Mouse (Mus musculus): Measurements from ENCODE around the gene Irf6.

Gene Irf6

GRCm38 (mm10) chr1:193156316-193157110 lies 3.6 kb downstream of the Irf6 start:
- CTCF ChIA-PET, result no interaction called here

GRCm38 (mm10) chr1:193157111-193157492 lies 4.2 kb downstream of the Irf6 start:
- CTCF ChIA-PET, result no interaction called here

- CTCF ChIA-PET, result no interaction called here
Measured at GRCm38 (mm10) chr1:193159163-193159562, 6.3 kb downstream of the Irf6 start.

GRCm38 (mm10) chr1:193159613-193160012 lies 6.7 kb downstream of the Irf6 start:
- CTCF ChIA-PET, result no interaction called here

- CTCF ChIA-PET, result no interaction called here
Measured at GRCm38 (mm10) chr1:193160317-193161032, 7.6 kb downstream of the Irf6 start.

GRCm38 (mm10) chr1:193167746-193168145 lies 14.8 kb downstream of the Irf6 start, which contains the start of gene A130010J15Rik:
TSS of gene A130010J15Rik (plus strand) at chr1:193168046.
- CTCF ChIA-PET, result no interaction called here

- CTCF ChIA-PET, result no interaction called here
Measured at GRCm38 (mm10) chr1:193169228-193169627, 16.3 kb downstream of the Irf6 start.

- CTCF ChIA-PET, result no interaction called here
Measured at GRCm38 (mm10) chr1:193169856-193170255, 16.9 kb downstream of the Irf6 start.

- CTCF ChIA-PET, result interaction anchor here (0.6 kb wide), 1 partner anchor 20 kb away, joined by 4 read pairs; no protein-coding TSS in a partner anchor
Measured at GRCm38 (mm10) chr1:193172991-193173809, 20.3 kb downstream of the Irf6 start.

GRCm38 (mm10) chr1:193173810-193174129 lies 20.9 kb downstream of the Irf6 start:
- CTCF ChIA-PET, result interaction anchor here (0.6 kb wide), 1 partner anchor 20 kb away, joined by 4 read pairs; no protein-coding TSS in a partner anchor

- CTCF ChIA-PET, result interaction anchor here (0.5 kb wide), 1 partner anchor 210 kb away, joined by 3 read pairs; no protein-coding TSS in a partner anchor
Measured at GRCm38 (mm10) chr1:193174143-193174733, 21.3 kb downstream of the Irf6 start.

GRCm38 (mm10) chr1:193181104-193181503 lies 28.2 kb downstream of the Irf6 start:
- CTCF ChIA-PET, result interaction anchor here (0.5 to 1.2 kb wide), 2 partner anchors 10 to 92 kb away, joined by 3 to 5 read pairs; partner anchors contain the start of gene G0s2

GRCm38 (mm10) chr1:193188257-193188656 lies 35.3 kb downstream of the Irf6 start:
- CTCF ChIA-PET, result interaction anchor here (0.6 to 1.0 kb wide), 2 partner anchors 10 to 12 kb away, joined by 3 read pairs; no protein-coding TSS in a partner anchor

- CTCF ChIA-PET, result interaction anchor here (1.0 kb wide), 1 partner anchor 11 kb away, joined by 3 read pairs; no protein-coding TSS in a partner anchor
Measured at GRCm38 (mm10) chr1:193189151-193189621, 36.3 kb downstream of the Irf6 start.

GRCm38 (mm10) chr1:193189771-193190170 lies 36.9 kb downstream of the Irf6 start:
- CTCF ChIA-PET, result interaction anchor here (0.6 kb wide), 1 partner anchor 13 kb away, joined by 3 read pairs; no protein-coding TSS in a partner anchor

GRCm38 (mm10) chr1:193191675-193192283 lies 38.9 kb downstream of the Irf6 start:
- CTCF ChIA-PET, result no interaction called here

- CTCF ChIA-PET, result interaction anchor here (0.7 kb wide), 1 partner anchor 68 kb away, joined by 17 read pairs; no protein-coding TSS in a partner anchor
Measured at GRCm38 (mm10) chr1:193194416-193195140, 41.7 kb downstream of the Irf6 start.

GRCm38 (mm10) chr1:193195169-193195810 lies 42.4 kb downstream of the Irf6 start:
- CTCF ChIA-PET, result interaction anchor here (0.7 kb wide), 1 partner anchor 68 kb away, joined by 17 read pairs; no protein-coding TSS in a partner anchor

- CTCF ChIA-PET, result no interaction called here
Measured at GRCm38 (mm10) chr1:193197494-193198205, 44.7 kb downstream of the Irf6 start.

Data from spleen, embryonic (tissue).